Mouse (Mus musculus) C2C12 (cell line): ENCODE data around the gene Cx3cl1. TPM values are rescaled to one million over a fixed set of nuclear protein-coding genes. Genes with fewer than 3 reads are reported as not detected.
A peak's percentile ranks its signal among the peaks of the same experiment; 100 is the strongest.

Experiments
- H3K27me3 ChIP-seq: one replicate; pipeline ENCODE4 v1.6.1; 2011; ENCODE audit not compliant: control insufficient read depth, insufficient read depth, insufficient read length
- H3K36me3 ChIP-seq: one replicate; pipeline ENCODE4 v1.6.1; 2011; ENCODE audit not compliant: control insufficient read depth, insufficient read depth
- H3K4me3 ChIP-seq: one replicate; pipeline ENCODE4 v1.5.1; 2011; ENCODE audit warnings: mild to moderate bottlenecking, control low read depth; ENCODE audit not compliant: poor library complexity, insufficient read depth, severe bottlenecking
- H3K79me2 ChIP-seq: one replicate; pipeline ENCODE4 v1.6.1; 2011; ENCODE audit not compliant: control insufficient read depth, insufficient read depth
- H3K79me3 ChIP-seq: one replicate; pipeline ENCODE4 v1.6.1; 2011; ENCODE audit warnings: low read depth, control low read depth
- H3ac ChIP-seq: one replicate; pipeline ENCODE3; 2011; ENCODE audit warnings: low read depth; ENCODE audit not compliant: control insufficient read depth, insufficient read length
- CEBPB ChIP-seq: IDR thresholded peaks from one replicate; pipeline ENCODE4 v1.6.1; 2011; ENCODE audit warnings: low read depth, mild to moderate bottlenecking, control low read depth, moderate library complexity
- CTCF ChIP-seq: IDR thresholded peaks from one replicate; pipeline ENCODE4 v1.5.1; 2011; ENCODE audit not compliant: control insufficient read depth, insufficient read depth, insufficient read length
- FOSL1 ChIP-seq: IDR thresholded peaks from one replicate; pipeline ENCODE4 v1.8.0; 2011; ENCODE audit warnings: mild to moderate bottlenecking, low read length; ENCODE audit not compliant: poor library complexity, insufficient read depth, severe bottlenecking
- MAX ChIP-seq: IDR thresholded peaks from one replicate; pipeline ENCODE4 v1.6.1; 2011; ENCODE audit warnings: mild to moderate bottlenecking, control low read depth
- MYOD1 ChIP-seq: IDR thresholded peaks from one replicate; pipeline ENCODE4 v1.6.1; 2011; ENCODE audit warnings: low read depth; ENCODE audit not compliant: control insufficient read depth, insufficient read length
- MYOG ChIP-seq: IDR thresholded peaks from one replicate; pipeline ENCODE4 v1.6.1; 2011; ENCODE audit not compliant: control insufficient read depth, insufficient read length; ENCODE audit errors: extremely low read depth
- USF1 ChIP-seq: IDR thresholded peaks from one replicate; pipeline ENCODE4 v1.6.1; 2011; ENCODE audit warnings: low read depth, mild to moderate bottlenecking, control low read depth, moderate library complexity
- polyA plus RNA-seq: library from polyadenylated mRNA; unstranded; fragments of >200 nt; fragmentation: generic; extraction: Trizol; gene quantifications from one replicate; pipeline ENCODE4 v1.2.1, GENCODE M21; 2012; ENCODE audit warnings: missing spikeins

The Cx3cl1 gene
- polyA plus RNA-seq, 1 experiment: 12.5 TPM

GRCm38 (mm10) chr8:94780491-94781154 is 8.8 kb downstream of the Cx3cl1 start:
- Histone ChIP-seq H3K4me3 (no peak overlapping the region), H3K79me3 (peaks cover 2% of the 10 kb centered on the region), H3ac (no peak overlapping the region), H3K27me3 (no peaks in the 10 kb centered on the region), H3K79me2 (peaks cover 7% of the 10 kb centered on the region), H3K36me3 (peaks cover 9% of the 10 kb centered on the region)
- TF ChIP-seq MYOG (no peak), USF1 (no peak), MAX (no peak), FOSL1 (no peak), MYOD1 (no peak), CTCF (no peak), CEBPB (no peak)

- Histone ChIP-seq H3K4me3 (no peak overlapping the region), H3K79me3 (peaks cover 2% of the 10 kb centered on the region)
- TF ChIP-seq CEBPB (no peak), CTCF (no peak), MYOG (no peak), MAX (no peak)
Observed at GRCm38 (mm10) chr8:94781155-94781837, 9.5 kb downstream of the Cx3cl1 start.

GRCm38 (mm10) chr8:94781838-94782235 is 10.0 kb downstream of the Cx3cl1 start:
- H3K79me3 ChIP-seq: peaks cover 2% of the 10 kb centered on the region
- peaks cover 9% of the 10 kb centered on the region for H3K36me3 ChIP-seq
- no peak overlapping the region for H3ac ChIP-seq
- no peak overlapping the region for H3K4me3 ChIP-seq
- H3K79me2 ChIP-seq: peaks cover 6% of the 10 kb centered on the region
- H3K27me3 ChIP-seq: no peaks in the 10 kb centered on the region
- TF ChIP-seq CTCF (no peak), FOSL1 (no peak), CEBPB (no peak)

More at GRCm38 (mm10) chr8:94781155-94781837, 9.5 kb downstream of the Cx3cl1 start:
- Histone ChIP-seq H3K36me3 (peaks cover 9% of the 10 kb centered on the region), H3ac (no peak overlapping the region), H3K79me2 (peaks cover 7% of the 10 kb centered on the region), H3K27me3 (no peaks in the 10 kb centered on the region)

GRCm38 (mm10) chr8:94783890-94784289 is 12.1 kb downstream of the Cx3cl1 start:
- no peaks in the 10 kb centered on the region for H3K27me3 ChIP-seq
- no peak overlapping the region for H3K4me3 ChIP-seq
- H3K79me2 ChIP-seq: no peaks in the 10 kb centered on the region
- TF ChIP-seq CEBPB (no peak), USF1 (no peak), FOSL1 (no peak), CTCF (no peak), MYOD1 (no peak), MAX (no peak), MYOG (no peak)
- H3ac ChIP-seq: no peak overlapping the region
- no peaks in the 10 kb centered on the region for H3K79me3 ChIP-seq
- peaks cover 9% of the 10 kb centered on the region for H3K36me3 ChIP-seq

- TF ChIP-seq MYOG: no peak
- peak; percentile 28 for TF ChIP-seq CTCF
- Histone ChIP-seq H3K4me3 (no peak overlapping the region), H3K27me3 (no peaks in the 10 kb centered on the region), H3K79me3 (no peaks in the 10 kb centered on the region), H3ac (no peak overlapping the region), H3K79me2 (no peaks in the 10 kb centered on the region), H3K36me3 (no peaks in the 10 kb centered on the region)
Observed at GRCm38 (mm10) chr8:94785247-94785985, 13.6 kb downstream of the Cx3cl1 start.
